Mouse (Mus musculus) testis, adult 2 months (tissue): Measurements from ENCODE around the gene Cntrob. TPM values are rescaled to one million over a fixed set of nuclear protein-coding genes. Genes with fewer than 3 reads are reported as not detected.
A peak's percentile ranks its signal among the peaks of the same experiment; 100 is the strongest.
"Not testable (repeated sequence)": the region's sequence is repeated elsewhere in the genome, so short reads cannot be mapped to it uniquely, and the experiment has no call there.

ENCODE experiments used
- H3K27ac ChIP-seq: fragments of 200-500 bp; 2 replicates; pipeline ENCODE4 v1.5.1; 2012; ENCODE audit warnings: low read depth, low read length; ENCODE audit not compliant: control insufficient read depth, insufficient read depth
- H3K27me3 ChIP-seq: fragments of 200-500 bp; 2 replicates; pipeline ENCODE4 v1.6.1; 2012; ENCODE audit warnings: mild to moderate bottlenecking, low read length, moderate library complexity; ENCODE audit not compliant: control insufficient read depth, insufficient read depth
- H3K36me3 ChIP-seq: fragments of 200-500 bp; 2 replicates; pipeline ENCODE4 v1.6.1; 2012; ENCODE audit warnings: mild to moderate bottlenecking, low read length; ENCODE audit not compliant: control insufficient read depth, insufficient read depth
- H3K4me1 ChIP-seq: fragments of 200-500 bp; 2 replicates; pipeline ENCODE4 v1.6.1; 2012; ENCODE audit warnings: low read length; ENCODE audit not compliant: control insufficient read depth, insufficient read depth
- H3K4me3 ChIP-seq: fragments of 200-500 bp; 2 replicates; pipeline ENCODE4 v1.5.1; 2012; ENCODE audit warnings: low read depth, mild to moderate bottlenecking, low read length, moderate library complexity, mixed read lengths; ENCODE audit not compliant: control insufficient read depth
- CTCF ChIP-seq: fragments of 200-500 bp; IDR thresholded peaks from 2 replicates; pipeline ENCODE4 v1.5.1; 2012; ENCODE audit warnings: low read depth, mild to moderate bottlenecking, inconsistent platforms, low read length, moderate library complexity; ENCODE audit not compliant: control insufficient read depth, insufficient read depth, insufficient replicate concordance
- POLR2A ChIP-seq: fragments of 200-500 bp; IDR thresholded peaks from 2 replicates; pipeline ENCODE4 v1.6.1; 2012; ENCODE audit warnings: low read depth, mild to moderate bottlenecking, inconsistent platforms, low read length, moderate library complexity; ENCODE audit not compliant: control insufficient read depth
- polyA plus RNA-seq: library from polyadenylated mRNA; depleted of rRNA; stranded (reverse); fragments of >200 nt; gene quantifications from 2 replicates; pipeline ENCODE4 v1.2.3, GENCODE M21; 2012

Cntrob gene
- polyA plus RNA-seq, 1 experiment, result 21.6 TPM

- H3K27ac ChIP-seq, result peak within 1 kb of the TSS; percentile 40; the same call in 1 of the 2 replicates
- H3K4me1 ChIP-seq, result peaks cover 32% of the 10 kb centered on the region
- H3K4me3 ChIP-seq, result peak within 1 kb of the TSS; percentile 74
- H3K36me3 ChIP-seq, result no peaks in the 10 kb centered on the region; the same call in 1 of the 2 replicates
- H3K27me3 ChIP-seq, result no peaks in the 10 kb centered on the region
- TF ChIP-seq CTCF (no peak), POLR2A (peak; percentile 35; the same call in 1 of the 2 replicates)
Measured at GRCm38 (mm10) chr11:69325628-69326407, 2.2 kb upstream of the Cntrob start, which contains the start of gene Kcnab3. Kcnab3 (plus strand) TSS chr11:69326258.

- Histone ChIP-seq H3K27ac (no peak overlapping the region), H3K4me3 (no peak overlapping the region), H3K4me1 (peaks cover 32% of the 10 kb centered on the region), H3K27me3 (no peaks in the 10 kb centered on the region), H3K36me3 (peaks cover 1% of the 10 kb centered on the region)
- no peak for TF ChIP-seq CTCF
- TF ChIP-seq POLR2A, result no peak
Measured at GRCm38 (mm10) chr11:69324749-69325148, 1.2 kb upstream of the Cntrob start.

DNA sequence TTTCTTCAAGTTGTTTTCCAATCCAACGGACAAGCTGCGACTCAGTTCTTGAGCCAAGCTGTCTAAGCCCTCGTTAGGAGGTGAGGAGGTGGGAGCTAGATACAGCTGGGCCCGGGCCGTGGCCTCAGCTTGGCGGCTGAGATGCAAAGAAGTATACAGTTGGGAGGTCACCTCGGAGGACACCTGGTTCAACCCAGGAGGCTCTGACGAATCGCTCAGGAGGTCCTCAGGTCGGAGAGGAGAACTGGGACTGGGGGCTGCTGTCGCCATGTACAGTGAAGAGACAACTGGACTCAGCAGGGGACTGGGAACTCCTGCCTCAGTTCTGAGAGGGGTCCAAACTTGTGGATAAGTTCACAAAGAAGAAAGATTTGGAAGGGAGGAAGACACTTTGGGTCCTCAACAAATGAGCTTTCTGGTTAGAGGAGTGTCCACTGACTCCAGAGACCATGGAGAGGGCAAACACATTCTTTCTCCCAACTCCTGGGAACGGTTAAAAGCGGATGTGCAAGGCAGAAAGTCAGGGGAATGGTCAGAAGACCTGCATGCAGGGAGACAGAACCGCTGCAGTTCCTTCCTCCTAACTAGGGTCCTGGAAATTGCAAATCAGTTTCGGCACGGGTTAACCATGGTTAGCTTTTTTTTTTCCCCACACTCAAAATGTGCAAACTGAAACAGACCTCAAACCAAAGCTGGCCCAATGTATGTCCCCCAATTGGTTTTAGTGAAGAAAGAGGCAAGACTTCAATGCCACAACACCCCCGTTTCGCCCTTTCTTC lies 693 bp downstream of the Cntrob start:
- Histone ChIP-seq H3K27me3 (no peaks in the 10 kb centered on the region), H3K4me1 (peaks cover 32% of the 10 kb centered on the region), H3K36me3 (peaks cover 3% of the 10 kb centered on the region), H3K4me3 (peak overlapping the region; percentile 89), H3K27ac (peak overlapping the region; percentile 97)
- no peak for TF ChIP-seq POLR2A
- no peak for TF ChIP-seq CTCF

DNA sequence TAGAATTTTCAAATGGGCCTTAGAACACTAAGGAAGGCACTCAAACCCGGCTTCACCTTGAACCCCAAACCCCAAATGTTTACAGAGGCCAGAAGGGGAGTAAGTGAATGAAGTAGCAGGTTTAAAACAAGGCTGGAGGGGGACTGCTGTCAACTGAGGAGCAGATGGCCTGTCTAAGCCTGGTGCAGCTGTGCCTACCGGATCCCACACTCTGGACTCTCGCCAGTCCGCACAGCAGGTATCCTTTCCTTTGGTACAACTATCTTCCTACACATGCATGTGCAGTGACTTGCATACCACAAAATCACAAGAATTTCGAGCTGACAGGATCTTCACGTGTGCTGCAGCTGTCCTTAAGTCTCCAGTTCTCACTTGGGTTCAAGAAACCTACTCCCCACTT lies 1.6 kb downstream of the Cntrob start:
- Histone ChIP-seq H3K4me3 (no peak overlapping the region), H3K4me1 (peaks cover 30% of the 10 kb centered on the region), H3K27me3 (no peaks in the 10 kb centered on the region), H3K27ac (no peak overlapping the region), H3K36me3 (peaks cover 4% of the 10 kb centered on the region)
- TF ChIP-seq POLR2A (no peak), CTCF (no peak)

DNA sequence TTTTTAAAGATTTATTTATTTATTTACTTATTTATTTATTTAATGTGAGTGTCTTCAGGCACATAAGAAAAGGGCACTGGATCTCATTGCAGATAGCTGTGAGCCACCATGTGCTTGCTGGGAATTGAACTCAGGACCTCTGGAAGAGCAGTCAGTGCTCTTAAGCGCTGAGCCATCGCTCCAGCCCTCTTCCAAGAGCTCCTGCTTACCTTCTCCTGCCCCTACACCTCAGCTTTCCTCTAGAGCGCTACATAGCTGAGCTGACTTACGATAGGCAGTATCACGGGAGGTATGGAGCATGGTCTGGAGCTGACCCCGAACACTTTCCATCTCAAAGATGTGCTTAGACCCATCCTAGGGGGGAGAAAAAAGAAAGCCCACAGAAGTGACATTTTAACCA lies 2.0 kb downstream of the Cntrob start:
- Histone ChIP-seq H3K36me3 (peaks cover 4% of the 10 kb centered on the region), H3K27me3 (no peaks in the 10 kb centered on the region), H3K27ac (no peak overlapping the region), H3K4me1 (peaks cover 26% of the 10 kb centered on the region), H3K4me3 (no peak overlapping the region)
- TF ChIP-seq CTCF (no peak), POLR2A (no peak)

DNA sequence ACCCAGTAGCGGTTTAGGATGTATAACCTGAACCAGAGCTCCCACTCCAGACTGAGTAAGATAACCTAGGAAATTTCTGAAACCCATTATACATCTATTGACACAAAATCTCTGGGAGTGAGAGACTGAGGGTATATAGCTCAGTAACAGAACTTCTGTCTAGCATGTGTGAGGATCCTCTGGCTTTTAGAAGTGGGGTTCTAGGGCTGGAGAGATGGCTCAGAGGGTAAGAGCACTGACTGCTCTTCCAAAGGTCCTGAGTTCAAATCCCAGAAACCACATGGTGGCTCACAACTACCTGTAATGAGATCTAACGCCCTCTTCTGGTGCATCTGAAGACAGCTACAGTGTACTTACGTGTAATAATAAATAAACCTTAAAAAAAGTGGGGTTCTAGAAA lies 5.6 kb downstream of the Cntrob start:
- not testable (repeated sequence) for H3K36me3 ChIP-seq, H3K4me3 ChIP-seq, H3K27ac ChIP-seq, H3K27me3 ChIP-seq, H3K4me1 ChIP-seq

DNA sequence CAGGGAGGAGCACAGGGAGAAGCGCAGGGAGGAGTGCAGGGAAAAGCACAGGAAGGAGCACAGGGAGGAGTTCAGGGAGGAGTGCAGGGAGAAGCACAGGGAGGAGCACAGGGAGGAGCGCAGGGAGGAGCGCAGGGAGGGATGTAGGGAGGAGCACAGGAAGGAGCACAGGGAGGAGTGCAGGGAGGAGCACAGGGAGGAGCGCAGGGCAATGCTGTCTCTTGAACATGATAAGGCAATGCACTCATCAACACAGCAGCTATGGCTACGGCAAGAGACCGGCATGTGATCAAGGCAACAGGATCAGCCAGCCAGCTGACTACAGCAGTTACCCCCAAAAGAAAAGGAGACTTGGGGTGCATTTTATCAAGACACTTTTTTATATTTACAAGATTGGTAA lies 7.2 kb downstream of the Cntrob start:
- TF ChIP-seq CTCF (no peak), POLR2A (no peak)
- Histone ChIP-seq H3K4me3 (no peak overlapping the region), H3K27me3 (no peaks in the 10 kb centered on the region), H3K36me3 (peaks cover 4% of the 10 kb centered on the region), H3K4me1 (no peaks in the 10 kb centered on the region), H3K27ac (no peak overlapping the region)
